Mouse (Mus musculus) right cerebral cortex, postnatal 10 days (tissue): ENCODE measurements around the gene Ncdn.

Experiments
- DNase-seq, 2 experiments: peaks; one replicate each; pipeline ENCODE4 v3.0.0; 2021; ENCODE audit warnings: low spot score in 2 of 2

Gene Ncdn

GRCm38 (mm10) chr4:126753268-126754230 is at the start of gene Ncdn, which contains the start of gene AU040320:
Gene Ncdn (minus strand): TSS chr4:126753438.
Gene AU040320 (plus strand): TSS chr4:126753544.
- peak; percentile 98 to 99 for DNase-seq

GRCm38 (mm10) chr4:126802174-126802573 is 48.9 kb upstream of the Ncdn start:
- DNase-seq, result no peak

- no peak for DNase-seq
Measured at GRCm38 (mm10) chr4:126792341-126793102, 39.3 kb upstream of the Ncdn start.

GRCm38 (mm10) chr4:126782996-126783395 is 29.8 kb upstream of the Ncdn start:
- DNase-seq, result peak; percentile 74 to 77

GRCm38 (mm10) chr4:126782512-126782911 is 29.3 kb upstream of the Ncdn start:
- DNase-seq, result peak; percentile 72 to 73

- DNase-seq, result no peak
Measured at GRCm38 (mm10) chr4:126781871-126782270, 28.6 kb upstream of the Ncdn start.

- DNase-seq, result no peak
Measured at GRCm38 (mm10) chr4:126779826-126780775, 26.9 kb upstream of the Ncdn start.

- DNase-seq, result peak in 1 of 2 experiments; percentile 32
Measured at GRCm38 (mm10) chr4:126779148-126779581, 25.9 kb upstream of the Ncdn start.

- no peak for DNase-seq
Measured at GRCm38 (mm10) chr4:126775182-126775581, 21.9 kb upstream of the Ncdn start.

GRCm38 (mm10) chr4:126773871-126774270 is 20.6 kb upstream of the Ncdn start:
- no peak for DNase-seq

- no peak for DNase-seq
Measured at GRCm38 (mm10) chr4:126770831-126771230, 17.6 kb upstream of the Ncdn start.

GRCm38 (mm10) chr4:126769800-126770563 is 16.7 kb upstream of the Ncdn start:
- DNase-seq, result no peak

- no peak for DNase-seq
Measured at GRCm38 (mm10) chr4:126763483-126763882, 10.2 kb upstream of the Ncdn start.

GRCm38 (mm10) chr4:126762586-126763359 is 9.5 kb upstream of the Ncdn start:
- DNase-seq, result no peak

GRCm38 (mm10) chr4:126759435-126759834 is 6.2 kb upstream of the Ncdn start:
- no peak for DNase-seq

- DNase-seq, result no peak
Measured at GRCm38 (mm10) chr4:126758299-126758698, 5.1 kb upstream of the Ncdn start.

GRCm38 (mm10) chr4:126756766-126757165 is 3.5 kb upstream of the Ncdn start:
- peak; percentile 71 for DNase-seq

GRCm38 (mm10) chr4:126754736-126755374 is 1.6 kb upstream of the Ncdn start:
- no peak for DNase-seq

- DNase-seq, result no peak
Measured at GRCm38 (mm10) chr4:126754231-126754611, 983 bp upstream of the Ncdn start.
